Mouse (Mus musculus): ENCODE measurements at regions not wholly inside any gene's neighbourhood (a gene's known extent, or its start where the extent isn't known, plus 50 kb on each side); places are given as distances from the start of the nearest gene placed in this dataset.

DNA sequence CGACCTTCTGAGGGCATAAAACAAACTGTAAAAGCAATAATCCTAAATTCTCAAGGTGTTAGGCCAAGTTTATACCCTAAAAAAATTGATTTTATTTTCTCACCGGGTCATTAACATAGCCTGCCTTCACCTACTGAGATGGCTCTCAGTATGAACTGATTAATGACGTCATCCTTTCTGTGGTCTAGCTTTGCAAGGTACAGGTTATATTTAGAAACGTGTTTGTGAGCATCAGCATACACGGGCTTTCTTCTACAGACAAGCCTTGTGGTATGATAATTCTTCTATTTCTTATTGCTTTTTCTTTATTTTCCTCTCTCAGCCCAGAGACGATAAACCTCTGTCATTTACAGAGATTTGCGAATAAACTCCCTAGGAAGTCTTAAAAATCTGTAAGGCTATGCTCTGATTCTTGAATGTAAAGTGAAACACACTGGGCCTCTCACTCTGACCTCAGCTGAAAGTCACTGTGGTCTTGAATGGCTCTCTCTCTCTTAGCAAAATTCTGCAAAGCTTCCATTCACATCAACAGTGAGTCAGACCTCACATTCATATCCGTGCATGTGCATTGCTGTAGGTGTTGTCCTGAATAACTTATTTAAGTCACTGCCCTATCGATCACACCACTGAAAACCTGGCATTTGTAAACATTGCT is 534.3 kb downstream of the Epha4 start:
- ATAC-seq (ENCODE audit: low read depth) (no peak), DNase-seq (ENCODE audit: low spot score) (no peak)
- Histone ChIP-seq H3K9me3 (ENCODE audit: control insufficient read depth, low read length) (no peaks in the 10 kb centered on the region), H3K4me3 (ENCODE audit: low read depth, low read length) (no peak overlapping the region), H3K36me3 (ENCODE audit: control insufficient read depth, insufficient read depth, low read length) (no peaks in the 10 kb centered on the region), H3K27me3 (replicated peaks; ENCODE audit: control insufficient read depth, insufficient read depth, low read length) (no peaks in the 10 kb centered on the region), H3K4me2 (ENCODE audit: low read depth, low read length) (no peak overlapping the region), H3K9ac (ENCODE audit: low read depth, low read length) (no peak overlapping the region), H3K27ac (replicated peaks; ENCODE audit: low read depth, low read length) (no peak overlapping the region), H3K4me1 (ENCODE audit: control insufficient read depth, insufficient read depth, low read length) (peaks cover 5% of the 10 kb centered on the region; the same call in 1 of the 2 replicates)
- 77% methylated on average over 9 of the region's 9 CpGs for WGBS

DNA sequence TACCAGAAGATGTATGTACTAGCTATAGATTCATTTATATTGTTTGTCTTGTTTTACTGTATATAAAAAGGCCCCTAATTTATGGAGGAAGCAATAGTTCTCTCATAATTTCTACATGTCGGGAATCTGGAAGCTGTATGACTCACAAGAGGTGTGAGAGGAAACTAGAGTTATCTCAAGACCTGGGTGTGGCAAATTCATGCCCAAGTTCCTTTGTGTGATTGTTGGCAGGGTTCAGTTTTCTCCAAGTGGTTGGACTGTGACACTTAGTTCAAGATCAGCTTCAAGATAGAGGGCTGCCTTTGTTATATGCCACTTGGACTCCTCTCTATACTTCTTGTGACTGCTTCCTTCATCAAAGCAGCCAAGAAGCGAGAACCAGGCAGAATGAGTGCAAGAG is 521.1 kb downstream of the Epha4 start:
- Histone ChIP-seq H3K27ac (replicated peaks; ENCODE audit: low read depth, low read length) (no peak overlapping the region), H3K4me3 (ENCODE audit: low read depth, low read length) (no peak overlapping the region), H3K4me1 (ENCODE audit: control insufficient read depth, insufficient read depth, low read length) (no peaks in the 10 kb centered on the region), H3K36me3 (ENCODE audit: control insufficient read depth, insufficient read depth, low read length) (no peaks in the 10 kb centered on the region), H3K9me3 (ENCODE audit: control insufficient read depth, low read length) (no peaks in the 10 kb centered on the region), H3K27me3 (replicated peaks; ENCODE audit: control insufficient read depth, insufficient read depth, low read length) (no peaks in the 10 kb centered on the region), H3K9ac (ENCODE audit: low read depth, low read length) (no peak overlapping the region), H3K4me2 (ENCODE audit: low read depth, low read length) (no peak overlapping the region)
- DNase-seq (ENCODE audit: low spot score) (no peak), ATAC-seq (ENCODE audit: low read depth) (no peak)
- WGBS = 79% methylated on average over 2 of the region's 2 CpGs

GRCm38 (mm10) chr1:77008001-77008400 is 506.9 kb downstream of the Epha4 start:
- no peak for ATAC-seq (ENCODE audit: low read depth)
- 82% methylated on average over 6 of the region's 6 CpGs for WGBS

DNA sequence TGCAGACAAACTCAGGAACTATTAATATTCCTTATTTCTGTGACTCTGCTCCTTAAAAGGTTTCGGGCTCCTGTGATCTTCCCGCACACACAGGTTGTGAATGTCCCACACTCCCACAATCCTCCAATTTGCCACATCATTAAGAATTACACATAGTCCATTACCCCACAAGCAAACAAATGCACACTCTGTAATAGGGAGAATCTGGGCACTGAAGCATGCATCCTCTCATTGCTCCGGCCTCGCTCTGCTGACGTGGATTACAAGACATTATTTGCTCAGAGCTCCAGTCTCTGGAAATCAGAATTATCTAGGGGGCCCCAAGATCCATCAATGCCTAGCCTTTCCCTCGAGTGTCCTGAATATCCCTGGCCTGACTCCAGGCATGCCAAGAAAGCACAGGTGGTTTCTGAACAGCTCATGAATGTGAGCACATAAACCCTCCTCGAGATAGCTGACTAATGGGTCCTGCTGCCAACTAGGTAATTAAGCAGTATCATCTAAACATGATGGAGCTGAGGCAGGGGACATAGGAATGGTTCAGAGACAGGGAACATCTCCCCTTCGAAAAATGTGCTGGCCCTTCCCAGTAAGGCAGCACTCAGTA is 504.2 kb downstream of the Epha4 start:
- no peak for ATAC-seq (ENCODE audit: low read depth)
- H3K27ac ChIP-seq (replicated peaks; ENCODE audit: low read depth, low read length) = no peak overlapping the region
- 60% methylated on average over 8 of the region's 8 CpGs for WGBS

More at GRCm38 (mm10) chr1:77008001-77008400, 506.9 kb downstream of the Epha4 start:
- Histone ChIP-seq H3K4me1 (ENCODE audit: control insufficient read depth, insufficient read depth, low read length) (no peaks in the 10 kb centered on the region), H3K36me3 (ENCODE audit: control insufficient read depth, insufficient read depth, low read length) (no peaks in the 10 kb centered on the region), H3K9ac (ENCODE audit: low read depth, low read length) (no peak overlapping the region), H3K4me3 (ENCODE audit: low read depth, low read length) (no peak overlapping the region), H3K9me3 (ENCODE audit: control insufficient read depth, low read length) (no peaks in the 10 kb centered on the region), H3K27me3 (replicated peaks; ENCODE audit: control insufficient read depth, insufficient read depth, low read length) (no peaks in the 10 kb centered on the region), H3K27ac (replicated peaks; ENCODE audit: low read depth, low read length) (no peak overlapping the region), H3K4me2 (ENCODE audit: low read depth, low read length) (no peak overlapping the region)
- no peak for DNase-seq (ENCODE audit: low spot score)

DNA sequence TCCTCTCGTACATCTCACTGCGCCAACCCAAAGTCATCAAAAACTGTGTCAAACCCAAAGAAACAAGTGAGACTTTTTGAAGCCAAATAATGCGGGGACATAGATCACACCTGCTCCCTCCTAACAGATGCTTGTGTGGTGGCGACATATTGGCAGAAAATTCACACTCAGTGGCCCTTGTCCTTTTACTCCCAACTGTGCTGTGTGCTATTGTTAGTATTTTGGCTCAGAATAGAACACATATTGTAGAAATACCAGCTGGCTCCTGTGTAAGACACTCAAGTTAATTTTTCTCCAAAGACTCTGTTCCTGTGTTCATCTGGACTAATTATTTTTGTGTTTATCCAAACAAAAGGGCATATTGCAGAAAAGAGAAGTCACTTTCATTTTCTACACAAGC is 487.2 kb downstream of the Epha4 start:
- Histone ChIP-seq H3K36me3 (ENCODE audit: control insufficient read depth, insufficient read depth, low read length) (no peaks in the 10 kb centered on the region), H3K4me1 (ENCODE audit: control insufficient read depth, insufficient read depth, low read length) (no peaks in the 10 kb centered on the region), H3K4me2 (ENCODE audit: low read depth, low read length) (no peak overlapping the region), H3K9me3 (ENCODE audit: control insufficient read depth, low read length) (no peaks in the 10 kb centered on the region), H3K9ac (ENCODE audit: low read depth, low read length) (no peak overlapping the region), H3K4me3 (ENCODE audit: low read depth, low read length) (no peak overlapping the region), H3K27ac (replicated peaks; ENCODE audit: low read depth, low read length) (no peak overlapping the region), H3K27me3 (replicated peaks; ENCODE audit: control insufficient read depth, insufficient read depth, low read length) (no peaks in the 10 kb centered on the region)
- no peak for ATAC-seq (ENCODE audit: low read depth)
- DNase-seq (ENCODE audit: low spot score) = no peak
- 88% methylated on average over 4 of the region's 4 CpGs for WGBS

More for the DNA sequence above, 504.2 kb downstream of the Epha4 start:
- H3K9me3 ChIP-seq (ENCODE audit: control insufficient read depth, low read length) = no peaks in the 10 kb centered on the region
- no peak overlapping the region for H3K4me3 ChIP-seq (ENCODE audit: low read depth, low read length)
- H3K27me3 ChIP-seq (replicated peaks; ENCODE audit: control insufficient read depth, insufficient read depth, low read length) = no peaks in the 10 kb centered on the region
- no peaks in the 10 kb centered on the region for H3K4me1 ChIP-seq (ENCODE audit: control insufficient read depth, insufficient read depth, low read length)
- DNase-seq (ENCODE audit: low spot score) = no peak
- H3K4me2 ChIP-seq (ENCODE audit: low read depth, low read length) = no peak overlapping the region
- H3K9ac ChIP-seq (ENCODE audit: low read depth, low read length) = no peak overlapping the region
- no peaks in the 10 kb centered on the region for H3K36me3 ChIP-seq (ENCODE audit: control insufficient read depth, insufficient read depth, low read length)

GRCm38 (mm10) chr1:77028216-77028615 is 486.7 kb downstream of the Epha4 start:
- no peak for ATAC-seq (ENCODE audit: low read depth)
- DNase-seq (ENCODE audit: low spot score) = no peak
- no peaks in the 10 kb centered on the region for H3K4me1 ChIP-seq (ENCODE audit: control insufficient read depth, insufficient read depth, low read length)
- H3K9ac ChIP-seq (ENCODE audit: low read depth, low read length) = no peak overlapping the region
- 76% methylated on average over 6 of the region's 6 CpGs for WGBS
- no peak overlapping the region for H3K4me2 ChIP-seq (ENCODE audit: low read depth, low read length)
- H3K27me3 ChIP-seq (replicated peaks; ENCODE audit: control insufficient read depth, insufficient read depth, low read length) = no peaks in the 10 kb centered on the region
- no peak overlapping the region for H3K4me3 ChIP-seq (ENCODE audit: low read depth, low read length)
- H3K9me3 ChIP-seq (ENCODE audit: control insufficient read depth, low read length) = no peaks in the 10 kb centered on the region
- no peaks in the 10 kb centered on the region for H3K36me3 ChIP-seq (ENCODE audit: control insufficient read depth, insufficient read depth, low read length)
- H3K27ac ChIP-seq (replicated peaks; ENCODE audit: low read depth, low read length) = no peak overlapping the region

DNA sequence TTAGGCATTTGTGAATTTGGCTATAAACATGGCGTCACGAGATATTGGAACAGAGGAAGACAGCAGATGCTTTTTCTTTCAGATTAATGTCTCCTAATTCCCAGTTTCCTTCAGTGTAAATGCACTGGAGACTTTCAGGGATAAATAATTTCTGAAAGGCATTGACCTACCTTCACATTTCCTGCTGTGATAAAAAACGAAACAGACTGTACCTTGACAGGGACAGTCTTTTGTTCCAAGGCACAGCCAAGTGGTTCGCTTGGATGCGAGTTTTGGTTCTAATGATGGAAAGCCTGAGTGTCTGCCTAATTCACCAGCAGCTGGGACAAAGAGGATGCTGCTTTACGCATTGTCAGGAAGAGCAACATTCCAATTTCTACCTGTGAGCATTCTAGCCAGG is 485.8 kb downstream of the Epha4 start:
- Histone ChIP-seq H3K9me3 (ENCODE audit: control insufficient read depth, low read length) (no peaks in the 10 kb centered on the region), H3K4me3 (ENCODE audit: low read depth, low read length) (no peak overlapping the region), H3K4me2 (ENCODE audit: low read depth, low read length) (no peak overlapping the region), H3K9ac (ENCODE audit: low read depth, low read length) (no peak overlapping the region), H3K27ac (replicated peaks; ENCODE audit: low read depth, low read length) (no peak overlapping the region), H3K4me1 (ENCODE audit: control insufficient read depth, insufficient read depth, low read length) (no peaks in the 10 kb centered on the region), H3K27me3 (replicated peaks; ENCODE audit: control insufficient read depth, insufficient read depth, low read length) (no peaks in the 10 kb centered on the region), H3K36me3 (ENCODE audit: control insufficient read depth, insufficient read depth, low read length) (no peaks in the 10 kb centered on the region)
- ATAC-seq (ENCODE audit: low read depth) (no peak), DNase-seq (ENCODE audit: low spot score) (no peak)
- WGBS = 82% methylated on average over 6 of the region's 6 CpGs

GRCm38 (mm10) chr1:77043749-77044564 is 470.9 kb downstream of the Epha4 start:
- no peak overlapping the region for H3K4me2 ChIP-seq (ENCODE audit: low read depth, low read length)
- no peak overlapping the region for H3K4me3 ChIP-seq (ENCODE audit: low read depth, low read length)
- H3K9ac ChIP-seq (ENCODE audit: low read depth, low read length) = no peak overlapping the region
- H3K27me3 ChIP-seq (replicated peaks; ENCODE audit: control insufficient read depth, insufficient read depth, low read length) = no peaks in the 10 kb centered on the region
- 0 out of 2 replicates have a peak, but pooled peaks cover 6% of the 10 kb centered on the region for H3K9me3 ChIP-seq (ENCODE audit: control insufficient read depth, low read length)
- ATAC-seq (ENCODE audit: low read depth) = no peak
- H3K4me1 ChIP-seq (ENCODE audit: control insufficient read depth, insufficient read depth, low read length) = 0 out of 2 replicates have a peak, but pooled peaks cover 8% of the 10 kb centered on the region
- peak; percentile 66 for DNase-seq (ENCODE audit: low spot score)
- no peaks in the 10 kb centered on the region for H3K36me3 ChIP-seq (ENCODE audit: control insufficient read depth, insufficient read depth, low read length)
- no peak overlapping the region for H3K27ac ChIP-seq (replicated peaks; ENCODE audit: low read depth, low read length)
- 56% methylated on average over 14 of the region's 14 CpGs for WGBS
